ENCODE assay signal across 14 mouse cellular contexts in genomic region chr17:44151889-44152288, GRCm38 (mm10). TPM values are rescaled to one million over a fixed set of nuclear protein-coding genes. Genes with fewer than 3 reads are reported as not detected.
DNase-seq lines count a peak whose midpoint lies in the region; ATAC-seq and TF ChIP-seq lines count a peak whose summit lies in the region.
"Had no signal": no experiment of that assay in that cellular context is flagged by ENCODE, and none has a peak within 500 bp of the region (broad histone marks: within the 10 kb centered on the region; RNA-seq: fewer than 3 reads in every experiment).

No protein-coding gene starts in this region.

- H3K36me3 ChIP-seq in heart, embryonic 10.5 days, result no peaks in the 10 kb centered on the region
- H3K36me3 ChIP-seq in heart, embryonic 13.5 days, result no peaks in the 10 kb centered on the region
- no peaks in the 10 kb centered on the region for H3K36me3 ChIP-seq in intestine, embryonic 16.5 days (ENCODE audit: control insufficient read depth, insufficient read depth, low read length)
- no peaks in the 10 kb centered on the region for H3K36me3 ChIP-seq in midbrain, postnatal 0 days (ENCODE audit: insufficient read depth, low read length)
- H3K36me3 ChIP-seq: forebrain, embryonic 15.5 days; liver, embryonic 15.5 days; neural tube, embryonic 15.5 days had no signal

- peak overlapping the region; percentile 76 for H3K27ac ChIP-seq in heart, embryonic 10.5 days
- peak overlapping the region; percentile 86 for H3K27ac ChIP-seq in heart, embryonic 13.5 days (replicated peaks)
- H3K27ac ChIP-seq in intestine, embryonic 16.5 days (ENCODE audit: low read length), result peak overlapping the region; percentile 78
- no peak overlapping the region for H3K27ac ChIP-seq in midbrain, postnatal 0 days (ENCODE audit: low read depth, low read length)
- H3K27ac ChIP-seq: forebrain, embryonic 15.5 days; left cerebral cortex, adult 2 months; liver, embryonic 15.5 days; neural tube, embryonic 15.5 days had no signal

- H3K9ac ChIP-seq in heart, embryonic 13.5 days, result peak overlapping the region; percentile 40
- H3K9ac ChIP-seq in intestine, embryonic 16.5 days (ENCODE audit: low read depth, low read length), result no peak overlapping the region
- no peak overlapping the region for H3K9ac ChIP-seq in midbrain, postnatal 0 days (replicated peaks; ENCODE audit: low read length, poor library complexity, severe bottlenecking)
- H3K9ac ChIP-seq: forebrain, embryonic 15.5 days; liver, embryonic 15.5 days; neural tube, embryonic 15.5 days had no signal

- WGBS in heart, embryonic 10.5 days, result 56% methylated on average over 8 of the region's 8 CpGs
- 40% methylated on average over 8 of the region's 8 CpGs for WGBS in heart, embryonic 13.5 days
- WGBS in intestine, embryonic 16.5 days, result 48% methylated on average over 8 of the region's 8 CpGs
- 84% methylated on average over 8 of the region's 8 CpGs for WGBS in midbrain, postnatal 0 days

- no peaks in the 10 kb centered on the region for H3K9me3 ChIP-seq in heart, embryonic 10.5 days
- H3K9me3 ChIP-seq in heart, embryonic 13.5 days, result no peaks in the 10 kb centered on the region
- H3K9me3 ChIP-seq in intestine, embryonic 16.5 days (ENCODE audit: control insufficient read depth, low read length), result no peaks in the 10 kb centered on the region
- no peaks in the 10 kb centered on the region for H3K9me3 ChIP-seq in midbrain, postnatal 0 days (ENCODE audit: low read length)
- H3K9me3 ChIP-seq: forebrain, embryonic 15.5 days; liver, embryonic 15.5 days; neural tube, embryonic 15.5 days had no signal

- H3K4me3 ChIP-seq in heart, embryonic 10.5 days, result no peak overlapping the region
- H3K4me3 ChIP-seq in heart, embryonic 13.5 days, result no peak overlapping the region
- H3K4me3 ChIP-seq in intestine, embryonic 16.5 days (ENCODE audit: low read length), result no peak overlapping the region
- no peak overlapping the region for H3K4me3 ChIP-seq in midbrain, postnatal 0 days (ENCODE audit: low read depth, low read length)
- H3K4me3 ChIP-seq: forebrain, embryonic 15.5 days; left cerebral cortex, adult 2 months; liver, embryonic 15.5 days; neural tube, embryonic 15.5 days had no signal

- DNase-seq in heart, embryonic 10.5 days (ENCODE audit: low spot score), result no peak
- no peak for DNase-seq in heart, adult 11 months
- peak; percentile 67 for DNase-seq in lung, postnatal 25 days (ENCODE audit: low spot score)
- no peak for DNase-seq in midbrain, postnatal 0 days (ENCODE audit: low spot score)
- no peak for DNase-seq in layer of hippocampus, adult 9-11 months
- no peak for DNase-seq in adrenal gland, adult 8-10 months

- ATAC-seq in heart, embryonic 13.5 days (ENCODE audit: extremely low read depth, insufficient number of reproducible peaks, low FRiP score, low TSS enrichment), result no peak
- ATAC-seq in intestine, embryonic 16.5 days, result peak; percentile 75
- ATAC-seq in midbrain, postnatal 0 days (ENCODE audit: low FRiP score), result no peak
- ATAC-seq: activated CD4-positive, CD25-positive, alpha-beta regulatory T cell, adult 4 months; forebrain, embryonic 15.5 days; midbrain, embryonic 16.5 days had no signal

- H3K4me2 ChIP-seq in heart, embryonic 13.5 days, result no peak overlapping the region; the same call in 1 of the 2 replicates
- peak overlapping the region; percentile 34 for H3K4me2 ChIP-seq in intestine, embryonic 16.5 days (ENCODE audit: low read depth, low read length)
- H3K4me2 ChIP-seq in midbrain, postnatal 0 days (ENCODE audit: low read depth, low read length, poor library complexity, severe bottlenecking), result no peak overlapping the region
- H3K4me2 ChIP-seq: forebrain, embryonic 15.5 days; liver, embryonic 15.5 days; neural tube, embryonic 15.5 days had no signal

- no peak for TF ChIP-seq CTCF in midbrain, postnatal 0 days (IDR thresholded peaks at IDR 0.05)

- H3K4me1 ChIP-seq in heart, embryonic 10.5 days, result peaks cover 20% of the 10 kb centered on the region; the same call in 1 of the 2 replicates
- peaks cover 30% of the 10 kb centered on the region for H3K4me1 ChIP-seq in heart, embryonic 13.5 days
- H3K4me1 ChIP-seq in intestine, embryonic 16.5 days (ENCODE audit: control insufficient read depth, insufficient read depth, low read length), result peaks cover 12% of the 10 kb centered on the region
- H3K4me1 ChIP-seq in midbrain, postnatal 0 days (ENCODE audit: insufficient read depth, low read length), result no peaks in the 10 kb centered on the region
- H3K4me1 ChIP-seq: forebrain, embryonic 15.5 days; liver, embryonic 15.5 days had no signal

- no peaks in the 10 kb centered on the region for H3K27me3 ChIP-seq in heart, embryonic 10.5 days (ENCODE audit: insufficient read depth, poor library complexity, severe bottlenecking)
- H3K27me3 ChIP-seq in heart, embryonic 13.5 days (replicated peaks), result no peaks in the 10 kb centered on the region
- no peaks in the 10 kb centered on the region for H3K27me3 ChIP-seq in intestine, embryonic 16.5 days (replicated peaks; ENCODE audit: control insufficient read depth, insufficient read depth, low read length)
- no peaks in the 10 kb centered on the region for H3K27me3 ChIP-seq in midbrain, postnatal 0 days (ENCODE audit: insufficient read depth, low read length)
- H3K27me3 ChIP-seq: forebrain, embryonic 15.5 days; liver, embryonic 15.5 days; neural tube, embryonic 15.5 days had no signal

RNA-seq across cellular contexts. Expression of gene Clic5, which starts 36.5 kb away (rescaled TPM):
- polyA plus RNA-seq in heart, embryonic 10.5 days (2016; fragmentation: Nextera tagmentation; extraction: Ambion mirVana), result 3.3 and 5.7 TPM in 2 replicates
- polyA plus RNA-seq in heart, embryonic 13.5 days (2015; fragmentation: Nextera tagmentation; extraction: Ambion mirVana), result 9.0 and 9.9 TPM in 2 replicates
- 25.9 and 31.2 TPM in 2 replicates for polyA plus RNA-seq in intestine, embryonic 16.5 days (2015; fragmentation: Nextera tagmentation; extraction: Ambion mirVana)
- total RNA-seq in midbrain, postnatal 0 days (2014; rRNA removed), result 0.85 and 1.4 TPM in 2 replicates
- 0.31 and 0.34 TPM in 2 replicates for polyA plus RNA-seq in midbrain, postnatal 0 days (2015; fragmentation: Nextera tagmentation; extraction: Ambion mirVana)
- total RNA-seq in adrenal gland, adult 8-10 months (2022), result 10 to 100 TPM in 3 of 4 experiments, 1 to 10 TPM in 1; 9.6 to 20.2 (median 13.6) TPM

RNA-seq across cellular contexts. Expression of gene Enpp4, which starts 46.3 kb away (rescaled TPM):
- 6.3 and 6.6 TPM in 2 replicates for polyA plus RNA-seq in heart, embryonic 10.5 days (2016; fragmentation: Nextera tagmentation; extraction: Ambion mirVana)
- polyA plus RNA-seq in heart, embryonic 13.5 days (2015; fragmentation: Nextera tagmentation; extraction: Ambion mirVana), result 6.7 and 7.8 TPM in 2 replicates
- 4.4 and 4.9 TPM in 2 replicates for polyA plus RNA-seq in intestine, embryonic 16.5 days (2015; fragmentation: Nextera tagmentation; extraction: Ambion mirVana)
- 6.1 and 6.7 TPM in 2 replicates for total RNA-seq in midbrain, postnatal 0 days (2014; rRNA removed)
- polyA plus RNA-seq in midbrain, postnatal 0 days (2015; fragmentation: Nextera tagmentation; extraction: Ambion mirVana), result 6.2 and 6.3 TPM in 2 replicates
- 10 to 100 TPM; 13.4 to 19.0 (median 16.0) TPM for total RNA-seq in adrenal gland, adult 8-10 months (2022)
